ENCODE assay signal across 8 mouse cellular contexts in genomic region chr3:32510375-32511190, GRCm38 (mm10). TPM values are rescaled to one million over a fixed set of nuclear protein-coding genes. Genes with fewer than 3 reads are reported as not detected.
DNase-seq lines count a peak whose midpoint lies in the region; ATAC-seq and TF ChIP-seq lines count a peak whose summit lies in the region.

No protein-coding gene starts in this region.

- no peaks in the 10 kb centered on the region for H3K9me3 ChIP-seq in E14TG2a.4 (ENCODE audit: low read length)
- no peaks in the 10 kb centered on the region for H3K9me3 ChIP-seq in forebrain, embryonic 13.5 days (replicated peaks)
- no peaks in the 10 kb centered on the region for H3K9me3 ChIP-seq in neural tube, embryonic 15.5 days (replicated peaks)

- H3K4me2 ChIP-seq in forebrain, embryonic 13.5 days: peak overlapping the region; percentile 66
- peak overlapping the region; percentile 68 for H3K4me2 ChIP-seq in neural tube, embryonic 15.5 days

- peak; percentile 69; the same call in 1 of the 2 replicates for TF ChIP-seq CTCF in E14TG2a.4 (conservative IDR thresholded peaks at IDR 0.05; ENCODE audit: low read length)

- peak; percentile 97 for DNase-seq in c-Kit-positive CD71-positive TER-119-positive erythroid progenitor cells, embryonic 14.5 days (ENCODE audit: low spot score)
- DNase-seq in heart, postnatal 14 days: peak; percentile 98
- DNase-seq in layer of hippocampus, adult 11-12 months (ENCODE audit: low spot score): peak; percentile 96
- peak; percentile 95 to 96 for DNase-seq in lung, adult 18-20 months
- DNase-seq in testis, postnatal 14 days (ENCODE audit: low spot score): peak; percentile 95

- H3K4me3 ChIP-seq in E14TG2a.4 (replicated peaks; ENCODE audit: low read length): peak overlapping the region; percentile 93
- H3K4me3 ChIP-seq in forebrain, embryonic 13.5 days: peak overlapping the region; percentile 82
- peak overlapping the region; percentile 94 for H3K4me3 ChIP-seq in neural tube, embryonic 15.5 days (replicated peaks)

- peaks cover 26% of the 10 kb centered on the region for H3K36me3 ChIP-seq in E14TG2a.4 (ENCODE audit: insufficient read depth, low read length)
- H3K36me3 ChIP-seq in forebrain, embryonic 13.5 days (ENCODE audit: poor library complexity, severe bottlenecking): peaks cover 3% of the 10 kb centered on the region
- H3K36me3 ChIP-seq in neural tube, embryonic 15.5 days: 0 out of 2 replicates have a peak, but pooled peaks cover under 1% of the 10 kb centered on the region

- WGBS in forebrain, embryonic 13.5 days: under 1% methylated on average over 62 of the region's 69 CpGs
- under 1% methylated on average over 68 of the region's 69 CpGs for WGBS in neural tube, embryonic 15.5 days

- ATAC-seq in forebrain, embryonic 13.5 days: peak; percentile 92
- ATAC-seq in neural tube, embryonic 15.5 days (ENCODE audit: low FRiP score): peak; percentile 95

- peaks cover 24% of the 10 kb centered on the region for H3K4me1 ChIP-seq in E14TG2a.4 (replicated peaks; ENCODE audit: low read depth, low read length)
- peaks cover 33% of the 10 kb centered on the region for H3K4me1 ChIP-seq in forebrain, embryonic 13.5 days
- H3K4me1 ChIP-seq in neural tube, embryonic 15.5 days: peaks cover 43% of the 10 kb centered on the region

- H3K27me3 ChIP-seq in E14TG2a.4 (ENCODE audit: insufficient read depth, low read length): no peaks in the 10 kb centered on the region
- H3K27me3 ChIP-seq in forebrain, embryonic 13.5 days: no peaks in the 10 kb centered on the region
- H3K27me3 ChIP-seq in neural tube, embryonic 15.5 days (replicated peaks): no peaks in the 10 kb centered on the region

- intact Hi-C loops in heart, postnatal 14 days (cut with DNase I): loop anchor here (1.0 to 5.0 kb wide), 3 partner anchors 18 to 187 kb away; partner anchors contain the start of gene Mfn1

- H3K9ac ChIP-seq in forebrain, embryonic 13.5 days: peak overlapping the region; percentile 93
- H3K9ac ChIP-seq in neural tube, embryonic 15.5 days (replicated peaks): peak overlapping the region; percentile 95

- H3K27ac ChIP-seq in forebrain, embryonic 13.5 days: peak overlapping the region; percentile 51
- peak overlapping the region; percentile 84 for H3K27ac ChIP-seq in neural tube, embryonic 15.5 days (replicated peaks)

RNA-seq across cellular contexts. Expression of gene Zfp639, which starts 0.5 kb away (rescaled TPM):
- polyA plus RNA-seq in forebrain, embryonic 13.5 days (2015; fragmentation: Nextera tagmentation; extraction: Ambion mirVana): 41.0 and 41.1 TPM in 2 replicates
- total RNA-seq in heart, postnatal 14 days (2021): 10 to 100 TPM; 21.1 to 23.5 TPM
- polyA plus RNA-seq in neural tube, embryonic 15.5 days (2015; fragmentation: Nextera tagmentation; extraction: Ambion mirVana): 37.0 and 40.8 TPM in 2 replicates

RNA-seq across cellular contexts. Expression of gene Kcnmb3, which starts 18.6 kb away (rescaled TPM):
- 0.14 and 0.18 TPM in 2 replicates for polyA plus RNA-seq in forebrain, embryonic 13.5 days (2015; fragmentation: Nextera tagmentation; extraction: Ambion mirVana)
- under 1 TPM in 1 of 2 experiments, not detected in 1; 0.17 TPM for total RNA-seq in heart, postnatal 14 days (2021)
- polyA plus RNA-seq in neural tube, embryonic 15.5 days (2015; fragmentation: Nextera tagmentation; extraction: Ambion mirVana): not detected in 2 replicates

RNA-seq across cellular contexts. Expression of gene Mfn1, which starts 18.7 kb away (rescaled TPM):
- 32.0 and 39.4 TPM in 2 replicates for polyA plus RNA-seq in forebrain, embryonic 13.5 days (2015; fragmentation: Nextera tagmentation; extraction: Ambion mirVana)
- total RNA-seq in heart, postnatal 14 days (2021): 100 to 1,000 TPM; 361 to 370 TPM
- polyA plus RNA-seq in neural tube, embryonic 15.5 days (2015; fragmentation: Nextera tagmentation; extraction: Ambion mirVana): 40.5 and 46.2 TPM in 2 replicates

Comparison
In these comparisons a context has a peak if more than half of its experiments do, and no peak if none do; other contexts are left out.
1. Peak in every context shown above with its lines: DNase-seq, ATAC-seq, H3K4me3 ChIP-seq and H3K27ac ChIP-seq.